Mouse (Mus musculus) layer of hippocampus, adult 18-20 months (tissue): Measurements from ENCODE around the gene Foxn3. TPM values are rescaled to one million over a fixed set of nuclear protein-coding genes. Genes with fewer than 3 reads are reported as not detected.
"Not testable (repeated sequence)": the region's sequence is repeated elsewhere in the genome, so short reads cannot be mapped to it uniquely, and the experiment has no call there.

Experiments
- DNase-seq, 2 experiments: peaks; one replicate each; pipeline ENCODE4 v3.0.0; 2022; ENCODE audit warnings: low spot score in 2 of 2
- total RNA-seq, 2 experiments: library from RNA; stranded (reverse); gene quantifications; 2 replicates each; pipeline ENCODE4 v1.2.3; 2021

The Foxn3 gene
- total RNA-seq, 2 experiments from 2014 or later, result 51.4 to 54.4 TPM

- not testable (repeated sequence) for DNase-seq
Observed at GRCm38 (mm10) chr12:99194120-99194519, 369.3 kb downstream of the Foxn3 start.

DNA sequence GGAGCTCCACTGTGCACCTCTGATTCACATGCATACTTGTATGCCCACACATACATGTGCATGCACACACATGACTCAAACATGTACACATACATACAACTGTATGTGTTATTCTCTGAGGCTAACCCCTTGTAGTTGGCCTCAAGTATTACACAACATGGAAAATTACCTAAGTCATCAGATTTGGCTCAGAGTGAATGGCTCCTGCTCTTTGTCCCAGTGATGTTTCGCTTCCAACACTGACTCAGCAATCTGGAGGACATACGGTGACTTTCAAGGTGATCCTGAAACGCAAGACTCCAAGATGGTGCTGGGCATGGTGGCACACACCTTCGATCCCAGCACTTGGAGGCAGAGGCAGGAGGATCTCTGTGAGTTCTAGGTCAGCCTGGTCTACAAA, 375.7 kb downstream of the Foxn3 start:
- no peak for DNase-seq

GRCm38 (mm10) chr12:99186239-99186638, 377.1 kb downstream of the Foxn3 start:
- DNase-seq, result no peak

GRCm38 (mm10) chr12:99183261-99183792, 380.1 kb downstream of the Foxn3 start:
- no peak for DNase-seq

DNA sequence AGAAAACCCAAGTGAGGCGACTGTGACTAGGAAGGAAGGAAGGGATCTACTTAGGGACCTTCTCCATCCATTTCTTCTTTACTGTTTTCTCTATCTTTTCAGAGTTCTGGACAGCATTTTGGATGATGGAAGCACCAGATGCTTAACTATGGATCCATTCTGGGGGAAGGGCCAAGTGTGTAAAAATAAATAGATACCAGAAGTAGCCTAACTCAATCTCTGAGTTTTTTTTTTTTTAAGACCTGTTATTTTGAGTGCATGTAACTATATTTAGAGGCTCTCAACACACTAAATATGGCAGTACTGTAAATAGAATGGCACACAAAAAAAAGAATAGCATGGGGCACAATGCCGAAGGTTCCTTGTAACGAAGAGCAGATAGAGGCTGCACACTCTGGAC, 381.0 kb downstream of the Foxn3 start:
- DNase-seq, result no peak

- DNase-seq, result no peak
Observed at GRCm38 (mm10) chr12:99180234-99180824, 383.1 kb downstream of the Foxn3 start.

DNA sequence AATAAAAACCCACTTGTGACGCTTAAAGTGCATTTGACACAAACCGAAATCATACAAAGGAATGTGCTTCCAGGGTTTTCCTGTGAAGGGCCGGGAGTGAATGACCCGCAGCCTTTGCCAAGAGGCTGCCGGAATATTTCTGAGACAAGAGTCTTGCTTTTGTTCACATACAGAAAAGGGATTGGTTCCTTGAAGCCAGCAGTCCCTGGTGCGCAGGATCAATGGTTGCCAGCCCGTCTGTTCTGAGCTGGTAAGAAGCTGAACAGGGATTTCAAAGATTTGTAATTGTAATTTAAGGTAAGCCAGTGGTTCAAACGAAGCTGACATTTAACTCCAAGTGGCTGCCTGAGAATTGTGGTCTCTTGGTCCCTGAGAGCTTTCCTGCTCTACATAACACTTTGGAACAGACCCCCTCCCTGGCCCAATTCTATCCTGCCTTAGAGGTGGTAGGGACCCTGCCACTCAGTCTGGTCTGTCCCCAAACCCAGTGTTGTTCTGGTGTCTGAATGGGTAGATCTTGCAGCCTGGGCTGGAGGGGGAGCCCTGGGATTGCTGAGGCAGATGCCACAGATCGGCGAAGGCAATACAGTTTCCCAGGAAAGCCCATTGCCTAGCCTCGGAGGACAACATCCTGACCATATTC, 388.3 kb downstream of the Foxn3 start:
- DNase-seq, result no peak

GRCm38 (mm10) chr12:99172170-99172569, 391.2 kb downstream of the Foxn3 start:
- DNase-seq, result no peak

DNA sequence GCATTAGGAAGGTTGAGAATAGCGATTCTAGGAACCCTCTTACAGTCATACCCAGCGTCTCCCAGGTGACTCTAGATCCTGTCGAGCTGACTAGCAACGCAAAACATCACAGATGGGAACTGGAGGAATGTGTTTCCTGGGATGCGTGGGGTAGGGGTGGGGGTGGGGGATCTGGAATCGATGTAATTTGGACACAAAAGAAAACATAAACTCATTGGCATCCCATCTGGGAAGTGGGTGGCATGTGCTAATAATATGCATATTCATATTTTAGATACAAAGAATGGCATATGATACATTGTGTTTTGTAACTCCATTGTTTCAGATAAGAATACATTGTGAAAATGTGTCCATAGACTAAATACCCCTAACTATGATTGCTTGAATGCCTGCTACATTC, 393.5 kb downstream of the Foxn3 start:
- peak; percentile 28 to 88 for DNase-seq

- DNase-seq, result no peak
Observed at GRCm38 (mm10) chr12:99166091-99166490, 397.3 kb downstream of the Foxn3 start.

- DNase-seq, result no peak
Observed at GRCm38 (mm10) chr12:99163342-99163682, 400.1 kb downstream of the Foxn3 start.

DNA sequence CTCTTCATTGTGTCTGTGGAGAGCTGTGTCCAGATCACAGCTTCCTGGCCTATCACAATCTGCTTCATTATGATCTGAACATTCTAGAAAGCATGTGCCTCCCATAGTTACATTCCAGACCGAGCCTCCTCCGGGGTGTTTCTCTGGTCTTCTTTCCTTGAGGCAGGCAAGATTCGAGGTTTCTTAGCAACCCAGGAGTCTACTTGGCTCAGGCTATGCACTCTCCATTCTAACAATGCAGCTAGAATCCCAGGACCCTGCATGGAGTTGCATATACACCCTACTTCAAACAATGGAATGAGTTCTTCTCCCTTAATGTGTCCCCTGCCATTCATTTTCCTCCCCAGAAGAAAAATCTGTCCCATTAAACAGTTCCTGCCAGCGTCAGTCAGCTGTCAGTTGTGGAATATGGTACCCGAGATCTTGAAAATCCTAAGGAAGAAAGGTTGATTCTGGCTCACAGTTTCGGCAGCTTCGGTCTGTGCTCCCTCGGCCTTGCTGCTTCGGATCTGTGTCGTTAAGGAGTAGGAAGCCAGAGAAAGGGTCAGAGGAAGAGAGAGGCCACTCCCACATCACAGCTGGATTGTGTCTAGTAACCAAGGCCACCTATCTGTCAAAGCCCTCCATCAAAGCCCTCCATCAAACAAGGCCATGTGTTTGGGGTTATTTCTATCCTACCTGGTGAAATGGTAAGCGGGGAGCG, 400.6 kb downstream of the Foxn3 start:
- DNase-seq, result no peak

- no peak for DNase-seq
Observed at GRCm38 (mm10) chr12:99162188-99162587, 401.2 kb downstream of the Foxn3 start.

- DNase-seq, result no peak
Observed at GRCm38 (mm10) chr12:99160061-99160460, 403.3 kb downstream of the Foxn3 start.

- no peak for DNase-seq
Observed at GRCm38 (mm10) chr12:99155904-99156303, 407.5 kb downstream of the Foxn3 start.

DNA sequence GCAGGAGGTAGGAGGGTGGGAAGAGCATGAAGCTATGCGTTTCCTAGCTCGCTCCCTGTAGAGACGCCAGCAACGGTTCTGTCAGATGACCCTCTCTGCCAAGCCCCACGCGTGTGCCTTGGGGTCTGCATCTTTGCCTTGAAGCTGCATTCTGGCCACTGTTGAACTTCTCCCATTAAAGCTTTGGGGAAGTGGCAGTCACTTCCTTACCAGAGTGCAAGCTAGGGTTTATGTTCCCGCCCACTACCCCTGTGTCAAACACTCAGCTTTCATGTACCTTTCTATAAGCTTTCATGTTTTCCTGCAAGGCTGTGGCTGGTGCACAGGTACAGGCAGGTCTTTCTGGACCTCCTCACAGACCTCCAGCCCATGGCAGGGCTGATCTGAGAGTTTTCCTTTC, 409.2 kb downstream of the Foxn3 start:
- no peak for DNase-seq

GRCm38 (mm10) chr12:99153664-99154063, 409.7 kb downstream of the Foxn3 start:
- DNase-seq, result no peak

DNA sequence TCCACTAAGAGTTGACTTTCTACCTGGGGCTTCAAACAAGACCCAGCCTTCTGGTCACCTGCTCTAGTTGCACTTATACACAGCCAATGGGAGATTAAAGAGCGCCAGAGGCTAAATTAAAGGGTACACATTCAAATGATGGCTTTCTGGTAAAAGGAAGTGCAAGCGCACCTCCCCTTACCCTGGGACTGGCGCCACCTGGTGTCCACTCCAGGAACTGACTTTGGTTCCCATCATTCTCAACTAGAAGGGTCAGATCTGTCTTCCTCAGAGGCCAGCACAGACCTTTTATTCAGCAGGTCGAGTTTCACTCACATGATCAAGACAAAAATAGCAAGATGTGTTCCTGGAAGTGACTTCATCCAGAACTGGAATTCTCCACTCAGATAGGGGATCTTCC, 413.3 kb downstream of the Foxn3 start:
- DNase-seq, result peak in 1 of 2 experiments; percentile 51

DNA sequence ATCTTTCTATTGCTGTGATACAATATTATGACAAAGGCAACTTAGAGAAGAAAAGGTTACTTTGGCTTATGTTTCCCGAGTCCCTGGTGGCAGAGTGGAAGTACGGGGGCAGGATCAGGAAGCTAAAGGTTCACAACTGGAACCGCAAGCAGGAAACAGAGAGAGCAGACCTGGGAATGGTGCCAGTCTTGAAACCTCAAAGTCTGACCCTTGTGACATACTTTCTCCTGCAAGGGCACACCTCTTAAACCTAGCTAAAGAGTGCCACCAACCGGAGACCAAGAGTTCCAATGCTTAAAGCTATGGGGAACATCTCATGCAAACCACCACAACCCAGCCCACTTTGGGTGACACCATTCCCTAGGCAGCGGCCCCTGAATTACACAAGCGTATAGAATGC, 414.2 kb downstream of the Foxn3 start:
- DNase-seq, result no peak
